Mouse (Mus musculus) heart, postnatal 0 days (tissue): ENCODE measurements around the gene Tmcc2.

Experiments
- CTCF ChIP-seq: IDR thresholded peaks from 2 replicates; pipeline ENCODE4 v1.5.1; 2016; ENCODE audit warnings: antibody characterized with exemption, control low read depth, low read depth
- EP300 ChIP-seq: IDR thresholded peaks from 2 replicates; pipeline ENCODE4 v1.6.1; 2016; ENCODE audit warnings: antibody characterized with exemption, low read depth

- TF ChIP-seq CTCF (no peak), EP300 (0 out of 2 replicates have a peak, but pooled peaks have one; percentile 20)
These were observed 45.9 kb upstream of the Tmcc2 start for GRCm38 (mm10) chr1:132436960-132437359.
